Mouse (Mus musculus): ENCODE data around the gene Dimt1.
"Not testable (repeated sequence)": the region's sequence is repeated elsewhere in the genome, so short reads cannot be mapped to it uniquely, and the experiment has no call there.

- TF ChIP-seq CTCF, POLR2A (IDR thresholded peaks at IDR 0.05; ENCODE audit: insufficient read depth, low read depth, low read length): not testable (repeated sequence)
Measured at GRCm38 (mm10) chr13:106925921-106926320, 21.0 kb upstream of the Dimt1 start.

Measured in olfactory bulb, adult 2 months (tissue).